Mouse (Mus musculus) cerebellum, postnatal 4 days (tissue): ENCODE measurements around the gene Olfr710.
"Not testable (repeated sequence)": the region's sequence is repeated elsewhere in the genome, so short reads cannot be mapped to it uniquely, and the experiment has no call there.

ENCODE experiments used
- DNase-seq, 2 experiments: peaks; one replicate each; pipeline ENCODE4 v3.0.0; 2022; ENCODE audit warnings: low spot score in 2 of 2, mixed read lengths in 1 of 2

Gene Olfr710

DNA sequence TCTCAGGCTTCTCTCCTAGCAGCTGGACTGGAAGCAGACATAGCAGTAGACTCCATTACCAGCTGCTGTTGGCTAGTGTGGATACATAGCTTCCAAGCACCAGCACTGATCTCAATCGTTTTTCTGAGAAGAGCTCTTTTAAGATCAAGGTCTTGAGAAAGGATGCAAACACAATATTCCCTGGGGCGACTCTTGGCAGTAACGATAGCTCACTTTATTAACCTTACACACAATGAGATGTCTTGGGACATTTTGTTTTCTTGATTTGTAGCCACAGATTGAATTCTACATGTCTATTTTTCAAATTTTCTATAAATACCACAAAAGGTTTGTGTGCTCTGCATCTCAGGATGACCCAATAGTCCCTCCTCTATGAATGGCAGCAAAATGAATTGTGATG is at the start of gene Olfr710:
TSS of gene Olfr710 (minus strand) at position 101 of the 400 bp plus-strand sequence.
- DNase-seq = no peak

DNA sequence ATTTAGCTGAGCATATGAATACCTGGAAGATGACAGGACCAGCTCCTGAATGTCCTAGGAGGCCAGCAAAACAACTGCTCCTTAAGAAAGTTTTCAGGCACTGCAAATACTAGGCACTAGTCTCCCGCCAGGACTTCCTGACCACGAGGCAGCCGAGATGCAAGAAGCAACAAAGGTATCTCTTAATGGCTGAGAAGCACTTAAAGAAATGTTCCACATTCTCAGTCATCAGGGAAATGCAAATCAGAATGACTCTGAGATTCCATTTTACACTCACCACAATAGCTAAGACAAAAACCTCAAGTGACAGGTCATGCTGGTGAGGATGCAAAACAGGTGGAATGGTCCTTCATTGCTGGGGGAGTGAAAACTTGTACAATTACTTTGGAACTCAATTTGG is 37.1 kb upstream of the Olfr710 start:
- DNase-seq = no peak

DNA sequence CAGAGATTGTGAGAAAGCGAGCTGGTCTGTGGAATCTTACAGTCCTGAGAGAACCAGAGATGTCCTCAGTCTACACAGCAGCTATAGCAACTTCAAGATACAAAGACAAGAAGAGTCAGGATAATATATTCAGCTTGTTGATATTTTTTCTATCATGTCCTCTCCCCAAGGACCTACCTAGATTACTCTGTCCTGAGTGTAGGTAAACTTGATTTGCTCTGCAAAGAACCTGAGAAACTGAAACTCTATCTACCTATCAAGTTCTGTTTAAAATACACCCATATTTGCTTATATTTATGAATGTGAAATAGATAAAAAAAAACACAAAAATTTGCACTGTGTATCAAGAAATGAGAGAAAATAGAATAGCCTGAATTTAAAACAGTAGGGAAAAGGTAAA is 27.2 kb upstream of the Olfr710 start, which contains the start of gene Olfr711:
TSS of gene Olfr711 (minus strand) at position 101 of the 400 bp plus-strand sequence.
- DNase-seq = no peak

DNA sequence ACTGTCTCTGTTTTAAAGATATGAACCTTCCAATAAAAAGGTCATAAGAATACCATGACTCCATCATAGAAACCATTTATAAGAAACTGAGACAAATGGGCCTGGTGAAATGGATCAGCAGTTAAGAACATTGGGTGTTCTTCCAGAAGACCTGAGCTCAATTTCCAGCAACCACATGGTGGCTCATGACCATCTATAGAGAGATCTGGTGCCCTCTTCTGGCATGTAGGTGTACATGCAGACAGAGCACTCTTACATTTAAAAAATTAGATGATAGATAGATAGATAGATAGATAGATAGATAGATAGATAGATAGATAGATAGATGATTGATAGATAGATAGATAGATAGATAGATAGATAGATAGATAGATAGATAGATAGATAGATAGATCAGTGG is 19.4 kb upstream of the Olfr710 start:
- DNase-seq = not testable (repeated sequence)

DNA sequence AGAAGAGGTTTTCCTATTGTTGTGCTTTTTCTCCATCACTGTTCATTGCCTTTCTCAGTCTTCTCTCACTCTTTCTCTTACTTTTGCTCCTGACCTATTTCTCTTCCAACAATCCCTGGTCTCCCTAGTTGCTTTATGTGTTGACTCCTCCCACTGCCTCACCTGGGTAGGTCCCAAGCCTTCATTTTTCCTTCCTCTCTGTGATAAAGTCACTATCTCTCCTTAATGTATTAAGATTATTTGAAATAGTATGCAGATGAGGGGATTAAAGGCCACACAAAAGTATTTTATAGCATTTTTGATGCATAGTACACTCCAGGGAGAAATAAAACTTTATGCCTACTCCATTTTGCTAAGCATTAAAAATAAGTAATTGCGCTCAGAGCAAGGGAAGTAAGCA is 15.7 kb upstream of the Olfr710 start, which contains the start of gene Olfr6:
TSS of gene Olfr6 (minus strand) at position 101 of the 400 bp plus-strand sequence.
- DNase-seq = no peak

DNA sequence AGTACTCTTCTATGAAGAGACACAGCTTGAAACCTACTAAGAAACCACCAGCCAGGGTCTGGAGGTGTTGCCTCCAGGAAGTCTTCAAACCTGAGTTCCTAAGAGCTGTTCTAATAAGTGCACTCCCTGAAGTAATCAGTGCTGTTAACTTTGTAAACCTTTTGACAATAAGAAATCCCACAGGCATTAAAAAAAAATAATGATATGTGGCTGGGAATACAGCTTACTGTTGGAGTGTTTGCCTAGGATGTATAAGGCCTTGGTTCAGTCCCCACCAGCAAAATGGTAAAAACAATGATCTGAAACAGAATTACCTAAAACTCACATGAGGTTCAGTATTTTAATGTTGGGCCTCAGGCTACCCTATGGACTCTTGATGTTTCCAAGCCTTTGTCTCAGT is 16.0 kb downstream of the Olfr710 start, which contains the start of gene Olfr709-ps1:
TSS of gene Olfr709-ps1 (minus strand) at position 101 of the 400 bp plus-strand sequence.
- no peak for DNase-seq

DNA sequence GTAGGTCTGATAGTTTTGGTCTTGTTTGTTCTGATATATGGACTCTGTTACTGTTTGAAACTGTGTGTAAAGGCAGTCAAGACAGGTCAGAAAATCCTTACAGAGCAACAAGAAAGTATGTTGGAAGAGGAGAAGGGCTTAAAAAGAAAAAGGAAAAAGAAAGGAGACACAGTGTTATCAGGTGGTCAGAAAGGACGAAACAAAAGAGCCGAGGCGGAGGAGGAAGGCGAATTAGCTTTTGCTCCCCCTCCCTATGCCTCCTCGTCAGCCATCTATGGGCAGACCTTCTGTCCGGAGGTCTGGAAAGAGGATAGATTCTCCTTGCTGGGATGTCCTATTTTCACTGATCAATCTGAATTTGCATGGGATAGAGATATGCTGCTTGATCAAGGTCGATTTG is 27.2 kb downstream of the Olfr710 start:
- DNase-seq = not testable (repeated sequence)

DNA sequence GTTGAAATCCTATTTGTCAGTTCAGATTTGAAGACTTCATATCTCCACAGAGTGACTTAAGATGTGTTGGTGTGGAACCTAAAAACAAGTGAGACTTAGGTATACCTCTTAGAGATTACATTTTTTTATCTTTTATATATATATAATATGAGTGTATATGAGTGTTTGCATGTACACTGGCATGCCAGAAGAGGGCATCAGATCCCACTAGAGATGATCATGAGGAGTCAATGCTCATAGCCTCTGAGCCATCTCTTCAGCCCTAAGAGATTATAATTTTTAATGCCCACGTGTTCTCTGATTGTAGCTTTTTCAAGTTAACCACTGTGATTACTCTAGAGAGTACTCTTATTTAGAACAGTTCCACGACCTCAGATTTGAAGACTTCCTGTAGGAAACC is 40.4 kb downstream of the Olfr710 start, which contains the start of gene Olfr1532-ps1:
TSS of gene Olfr1532-ps1 (plus strand) at position 326 of the 400 bp plus-strand sequence.
- DNase-seq = no peak

DNA sequence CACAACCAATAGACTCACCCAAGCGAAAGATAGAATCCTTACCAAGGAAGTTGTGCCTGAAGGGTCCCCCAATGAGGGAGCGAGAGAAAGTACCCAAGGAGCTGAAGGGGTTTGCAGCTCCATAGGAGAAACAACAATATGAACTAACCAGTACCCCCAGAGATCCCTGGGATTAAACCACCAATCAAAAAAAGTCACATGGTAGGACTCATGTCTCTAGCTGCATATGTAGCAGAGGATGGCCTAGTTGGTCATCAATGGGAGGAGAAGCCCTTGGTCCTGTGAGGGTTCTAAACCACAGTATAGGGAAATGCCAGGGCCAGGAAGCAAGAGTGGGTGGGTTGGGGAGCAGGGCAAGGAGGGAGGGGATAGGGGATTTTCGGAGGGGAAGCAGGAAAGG is 47.0 kb downstream of the Olfr710 start, which contains the start of gene Olfr707:
TSS of gene Olfr707 (minus strand) at position 101 of the 400 bp plus-strand sequence.
- not testable (repeated sequence) for DNase-seq
